Mouse (Mus musculus): ENCODE data around the gene Ano10. TPM values are rescaled to one million over a fixed set of nuclear protein-coding genes. Genes with fewer than 3 reads are reported as not detected.

The Ano10 gene
- polyA plus RNA-seq, 1 experiment from 2014 or later = 38.6 TPM

GRCm38 (mm10) chr9:122270913-122271312, 23.3 kb downstream of the Ano10 start:
- no peak for ATAC-seq (ENCODE audit: insufficient read depth, low FRiP score)
- 83% methylated on average over 10 of the region's 10 CpGs for WGBS
- H3K27ac ChIP-seq (ENCODE audit: low read length) = no peak overlapping the region

GRCm38 (mm10) chr9:122269256-122270041, 24.8 kb downstream of the Ano10 start:
- H3K27ac ChIP-seq (ENCODE audit: low read length) = no peak overlapping the region
- 80% methylated on average over 3 of the region's 3 CpGs for WGBS
- no peaks in the 10 kb centered on the region for H3K36me3 ChIP-seq (ENCODE audit: control insufficient read depth, insufficient read depth, low read length)
- no peaks in the 10 kb centered on the region for H3K27me3 ChIP-seq (ENCODE audit: control insufficient read depth, insufficient read depth, low read length)
- no peaks in the 10 kb centered on the region for H3K9me3 ChIP-seq (replicated peaks; ENCODE audit: control insufficient read depth, low read length)
- H3K9ac ChIP-seq (ENCODE audit: low read length) = no peak overlapping the region
- no peaks in the 10 kb centered on the region for H3K4me1 ChIP-seq (ENCODE audit: control insufficient read depth, insufficient read depth, low read length)
- H3K4me2 ChIP-seq (ENCODE audit: low read depth, low read length) = no peak overlapping the region
- no peak for ATAC-seq (ENCODE audit: insufficient read depth, low FRiP score)
- H3K4me3 ChIP-seq (replicated peaks; ENCODE audit: low read length) = no peak overlapping the region

More at GRCm38 (mm10) chr9:122270913-122271312, 23.3 kb downstream of the Ano10 start:
- Histone ChIP-seq H3K9ac (ENCODE audit: low read length) (no peak overlapping the region), H3K4me2 (ENCODE audit: low read depth, low read length) (no peak overlapping the region), H3K4me1 (ENCODE audit: control insufficient read depth, insufficient read depth, low read length) (no peaks in the 10 kb centered on the region), H3K4me3 (replicated peaks; ENCODE audit: low read length) (no peak overlapping the region), H3K27me3 (ENCODE audit: control insufficient read depth, insufficient read depth, low read length) (no peaks in the 10 kb centered on the region), H3K36me3 (ENCODE audit: control insufficient read depth, insufficient read depth, low read length) (no peaks in the 10 kb centered on the region; the same call in 1 of the 2 replicates), H3K9me3 (replicated peaks; ENCODE audit: control insufficient read depth, low read length) (no peaks in the 10 kb centered on the region)

GRCm38 (mm10) chr9:122265526-122266210, 28.6 kb downstream of the Ano10 start:
- Histone ChIP-seq H3K27ac (ENCODE audit: low read length) (no peak overlapping the region), H3K36me3 (ENCODE audit: control insufficient read depth, insufficient read depth, low read length) (peaks cover 5% of the 10 kb centered on the region), H3K27me3 (ENCODE audit: control insufficient read depth, insufficient read depth, low read length) (no peaks in the 10 kb centered on the region), H3K4me3 (replicated peaks; ENCODE audit: low read length) (no peak overlapping the region), H3K4me2 (ENCODE audit: low read depth, low read length) (no peak overlapping the region), H3K4me1 (ENCODE audit: control insufficient read depth, insufficient read depth, low read length) (no peaks in the 10 kb centered on the region), H3K9me3 (replicated peaks; ENCODE audit: control insufficient read depth, low read length) (no peaks in the 10 kb centered on the region), H3K9ac (ENCODE audit: low read length) (no peak overlapping the region)
- 81% methylated on average over 10 of the region's 10 CpGs for WGBS
- ATAC-seq (ENCODE audit: insufficient read depth, low FRiP score) = no peak

GRCm38 (mm10) chr9:122263140-122263539, 31.1 kb downstream of the Ano10 start:
- H3K4me3 ChIP-seq (replicated peaks; ENCODE audit: low read length) = no peak overlapping the region
- no peak overlapping the region for H3K4me2 ChIP-seq (ENCODE audit: low read depth, low read length)
- no peaks in the 10 kb centered on the region for H3K4me1 ChIP-seq (ENCODE audit: control insufficient read depth, insufficient read depth, low read length)
- H3K9ac ChIP-seq (ENCODE audit: low read length) = no peak overlapping the region
- H3K9me3 ChIP-seq (replicated peaks; ENCODE audit: control insufficient read depth, low read length) = no peaks in the 10 kb centered on the region
- no peak overlapping the region for H3K27ac ChIP-seq (ENCODE audit: low read length)
- no peak for ATAC-seq (ENCODE audit: insufficient read depth, low FRiP score)
- no peaks in the 10 kb centered on the region for H3K27me3 ChIP-seq (ENCODE audit: control insufficient read depth, insufficient read depth, low read length)
- peaks cover 5% of the 10 kb centered on the region for H3K36me3 ChIP-seq (ENCODE audit: control insufficient read depth, insufficient read depth, low read length)

- H3K9me3 ChIP-seq (replicated peaks; ENCODE audit: control insufficient read depth, low read length) = no peaks in the 10 kb centered on the region
- H3K9ac ChIP-seq (ENCODE audit: low read length) = no peak overlapping the region
- no peak overlapping the region for H3K4me3 ChIP-seq (replicated peaks; ENCODE audit: low read length)
- 94% methylated on average over 3 of the region's 3 CpGs for WGBS
- ATAC-seq (ENCODE audit: insufficient read depth, low FRiP score) = no peak
- no peak overlapping the region for H3K27ac ChIP-seq (ENCODE audit: low read length)
- no peaks in the 10 kb centered on the region for H3K27me3 ChIP-seq (ENCODE audit: control insufficient read depth, insufficient read depth, low read length)
- H3K4me1 ChIP-seq (ENCODE audit: control insufficient read depth, insufficient read depth, low read length) = no peaks in the 10 kb centered on the region
- no peak overlapping the region for H3K4me2 ChIP-seq (ENCODE audit: low read depth, low read length)
- peaks cover 19% of the 10 kb centered on the region for H3K36me3 ChIP-seq (ENCODE audit: control insufficient read depth, insufficient read depth, low read length)
Measured at GRCm38 (mm10) chr9:122254386-122254785, 39.8 kb downstream of the Ano10 start.

GRCm38 (mm10) chr9:122252113-122252512, 42.1 kb downstream of the Ano10 start:
- 86% methylated on average over 1 of the region's 1 CpGs for WGBS
- Histone ChIP-seq H3K9me3 (replicated peaks; ENCODE audit: control insufficient read depth, low read length) (no peaks in the 10 kb centered on the region), H3K27ac (ENCODE audit: low read length) (no peak overlapping the region), H3K4me3 (replicated peaks; ENCODE audit: low read length) (no peak overlapping the region), H3K9ac (ENCODE audit: low read length) (no peak overlapping the region), H3K4me2 (ENCODE audit: low read depth, low read length) (no peak overlapping the region), H3K4me1 (ENCODE audit: control insufficient read depth, insufficient read depth, low read length) (no peaks in the 10 kb centered on the region), H3K27me3 (ENCODE audit: control insufficient read depth, insufficient read depth, low read length) (no peaks in the 10 kb centered on the region), H3K36me3 (ENCODE audit: control insufficient read depth, insufficient read depth, low read length) (peaks cover 19% of the 10 kb centered on the region)
- ATAC-seq (ENCODE audit: insufficient read depth, low FRiP score) = no peak

GRCm38 (mm10) chr9:122248168-122248567, 46.1 kb downstream of the Ano10 start:
- ATAC-seq (ENCODE audit: insufficient read depth, low FRiP score) = no peak
- no peaks in the 10 kb centered on the region for H3K4me1 ChIP-seq (ENCODE audit: control insufficient read depth, insufficient read depth, low read length)

GRCm38 (mm10) chr9:122247430-122248027, 46.7 kb downstream of the Ano10 start:
- H3K4me2 ChIP-seq (ENCODE audit: low read depth, low read length) = no peak overlapping the region
- H3K4me3 ChIP-seq (replicated peaks; ENCODE audit: low read length) = no peak overlapping the region
- WGBS = 42% methylated on average over 13 of the region's 13 CpGs
- H3K27ac ChIP-seq (ENCODE audit: low read length) = no peak overlapping the region
- H3K36me3 ChIP-seq (ENCODE audit: control insufficient read depth, insufficient read depth, low read length) = peaks cover 12% of the 10 kb centered on the region; the same call in 1 of the 2 replicates
- no peaks in the 10 kb centered on the region for H3K9me3 ChIP-seq (replicated peaks; ENCODE audit: control insufficient read depth, low read length)
- no peaks in the 10 kb centered on the region for H3K27me3 ChIP-seq (ENCODE audit: control insufficient read depth, insufficient read depth, low read length)
- ATAC-seq (ENCODE audit: insufficient read depth, low FRiP score) = no peak
- H3K4me1 ChIP-seq (ENCODE audit: control insufficient read depth, insufficient read depth, low read length) = no peaks in the 10 kb centered on the region
- no peak overlapping the region for H3K9ac ChIP-seq (ENCODE audit: low read length)

More at GRCm38 (mm10) chr9:122248168-122248567, 46.1 kb downstream of the Ano10 start:
- H3K36me3 ChIP-seq (ENCODE audit: control insufficient read depth, insufficient read depth, low read length) = peaks cover 15% of the 10 kb centered on the region; the same call in 1 of the 2 replicates
- no peak overlapping the region for H3K4me2 ChIP-seq (ENCODE audit: low read depth, low read length)
- no peaks in the 10 kb centered on the region for H3K27me3 ChIP-seq (ENCODE audit: control insufficient read depth, insufficient read depth, low read length)
- no peaks in the 10 kb centered on the region for H3K9me3 ChIP-seq (replicated peaks; ENCODE audit: control insufficient read depth, low read length)
- no peak overlapping the region for H3K4me3 ChIP-seq (replicated peaks; ENCODE audit: low read length)
- H3K27ac ChIP-seq (ENCODE audit: low read length) = no peak overlapping the region
- 45% methylated on average over 8 of the region's 8 CpGs for WGBS
- no peak overlapping the region for H3K9ac ChIP-seq (ENCODE audit: low read length)

GRCm38 (mm10) chr9:122245879-122246278, 48.3 kb downstream of the Ano10 start:
- Histone ChIP-seq H3K9me3 (replicated peaks; ENCODE audit: control insufficient read depth, low read length) (no peaks in the 10 kb centered on the region), H3K9ac (ENCODE audit: low read length) (no peak overlapping the region), H3K27me3 (ENCODE audit: control insufficient read depth, insufficient read depth, low read length) (no peaks in the 10 kb centered on the region), H3K4me1 (ENCODE audit: control insufficient read depth, insufficient read depth, low read length) (no peaks in the 10 kb centered on the region), H3K27ac (ENCODE audit: low read length) (no peak overlapping the region), H3K4me3 (replicated peaks; ENCODE audit: low read length) (no peak overlapping the region), H3K36me3 (ENCODE audit: control insufficient read depth, insufficient read depth, low read length) (peaks cover 7% of the 10 kb centered on the region; the same call in 1 of the 2 replicates), H3K4me2 (ENCODE audit: low read depth, low read length) (no peak overlapping the region)
- no peak for ATAC-seq (ENCODE audit: insufficient read depth, low FRiP score)
- 84% methylated on average over 8 of the region's 8 CpGs for WGBS

Data from stomach, embryonic 16.5 days (tissue).